Mouse (Mus musculus): Measurements from ENCODE around the gene Lhb. TPM values are rescaled to one million over a fixed set of nuclear protein-coding genes. Genes with fewer than 3 reads are reported as not detected.

Lhb gene
- total RNA-seq, 2 experiments from 2014 or later: not detected

GRCm38 (mm10) chr7:45466283-45467089 is 45.9 kb downstream of the Lhb start, which contains the start of gene Bax:
Bax (minus strand) TSS chr7:45466898.
- intact Hi-C loops (cut with DNase I): no loop called here

GRCm38 (mm10) chr7:45467090-45467670 is 46.6 kb downstream of the Lhb start:
- intact Hi-C loops (cut with DNase I): no loop called here

More at GRCm38 (mm10) chr7:45466283-45467089, 45.9 kb downstream of the Lhb start, which contains the start of gene Bax:
- peak; percentile 94 to 97 for DNase-seq

GRCm38 (mm10) chr7:45470869-45471268 is 50.2 kb downstream of the Lhb start:
- DNase-seq: peak; percentile 67 to 82
- intact Hi-C loops (cut with DNase I): no loop called here

More at GRCm38 (mm10) chr7:45467090-45467670, 46.6 kb downstream of the Lhb start:
- no peak for DNase-seq

Small RNAs within 50 kb of the gene (microRNA-seq; reads per million reads assigned to microRNA genes)
- gene Gm22133: 0 reads per million in 2 experiments

Other genes starting within 250 kb of the Lhb start
- not detected for gene Gfy, start 241.3 kb upstream of the Lhb start, total RNA-seq (2021)
- not detected for gene Pth2, start 239.8 kb upstream of the Lhb start, total RNA-seq (2021)
- not detected for gene Ccdc155, start 215.9 kb upstream of the Lhb start, total RNA-seq (2021)
- not detected for gene Dkkl1, start 208.7 kb upstream of the Lhb start, total RNA-seq (2021)
- 10 to 100 TPM; 10.1 to 14.4 TPM for gene Tead2, start 205.1 kb upstream of the Lhb start, total RNA-seq (2021)
- 1 to 10 TPM; 3.8 to 5.5 TPM for gene Cd37, start 181.7 kb upstream of the Lhb start, total RNA-seq (2021)
- gene Slc6a16, start 179.7 kb upstream of the Lhb start, total RNA-seq (2021): not detected
- not detected for gene Slc6a21, start 143.3 kb upstream of the Lhb start, total RNA-seq (2021)
- gene Trpm4, start 87.0 kb upstream of the Lhb start, total RNA-seq (2021): 10 to 100 TPM; 20.8 to 22.3 TPM
- 100 to 1,000 TPM; 516 to 539 TPM for gene Hrc, start 85.5 kb upstream of the Lhb start, total RNA-seq (2021)
- under 1 TPM; 0.22 to 0.29 TPM for gene Ppfia3, start 53.8 kb upstream of the Lhb start, total RNA-seq (2021)
- gene Lin7b, start 50.2 kb upstream of the Lhb start, total RNA-seq (2021): under 1 TPM; 0.90 to 0.96 TPM
- 100 to 1,000 TPM; 126 to 138 TPM for gene Snrnp70, start 25.1 kb upstream of the Lhb start, total RNA-seq (2021)
- gene Kcna7, start 15.2 kb upstream of the Lhb start, total RNA-seq (2021): 1 to 10 TPM; 1.5 to 1.7 TPM
- gene Ntf5, start 7.1 kb upstream of the Lhb start, total RNA-seq (2021): under 1 TPM in 1 of 2 experiments, not detected in 1; 0.14 TPM
- 10 to 100 TPM; 86.1 to 90.2 TPM for gene Gys1, start 14.0 kb downstream of the Lhb start, total RNA-seq (2021)
- 10 to 100 TPM; 25.3 to 26.3 TPM for gene Ruvbl2, start 17.3 kb downstream of the Lhb start, total RNA-seq (2021)
- 100 to 1,000 TPM; 231 to 265 TPM for gene Ftl1, start 39.1 kb downstream of the Lhb start, total RNA-seq (2021)
- 10 to 100 TPM; 25.6 to 31.1 TPM for gene Bax, start 46.1 kb downstream of the Lhb start, total RNA-seq (2021)
- gene Tulp2, start 61.1 kb downstream of the Lhb start, total RNA-seq (2021): not detected
- 1 to 10 TPM; 2.8 to 4.6 TPM for gene Gm45808, start 66.0 kb downstream of the Lhb start, total RNA-seq (2021)
- gene Dhdh, start 68.0 kb downstream of the Lhb start, total RNA-seq (2021): 1 to 10 TPM; 4.5 to 6.0 TPM
- 100 to 1,000 TPM; 116 to 137 TPM for gene Nucb1, start 89.6 kb downstream of the Lhb start, total RNA-seq (2021)
- gene Ppp1r15a, start 105.4 kb downstream of the Lhb start, total RNA-seq (2021): 10 to 100 TPM; 21.7 to 32.8 TPM
- 1 to 10 TPM; 1.9 to 2.1 TPM for gene Plekha4, start 105.5 kb downstream of the Lhb start, total RNA-seq (2021)
- gene Hsd17b14, start 134.1 kb downstream of the Lhb start, total RNA-seq (2021): under 1 TPM; 0.19 to 0.39 TPM
- gene Bcat2, start 149.3 kb downstream of the Lhb start, total RNA-seq (2021): 10 to 100 TPM; 85.5 to 94.6 TPM
- gene Fgf21, start 194.7 kb downstream of the Lhb start, total RNA-seq (2021): not detected
- gene Fut1, start 196.5 kb downstream of the Lhb start, total RNA-seq (2021): under 1 TPM in 1 of 2 experiments, not detected in 1; 0.12 TPM
- under 1 TPM; 0.54 to 0.67 TPM for gene Izumo1, start 201.0 kb downstream of the Lhb start, total RNA-seq (2021)
- 10 to 100 TPM; 42.6 to 42.8 TPM for gene Rasip1, start 206.7 kb downstream of the Lhb start, total RNA-seq (2021)
- gene Mamstr, start 219.2 kb downstream of the Lhb start, total RNA-seq (2021): 1 to 10 TPM; 6.4 to 6.9 TPM
- under 1 TPM; 0.37 to 0.69 TPM for gene Fut2, start 245.6 kb downstream of the Lhb start, total RNA-seq (2021)